ENCODE assay signal across 8 mouse cellular contexts in the genomic region with DNA sequence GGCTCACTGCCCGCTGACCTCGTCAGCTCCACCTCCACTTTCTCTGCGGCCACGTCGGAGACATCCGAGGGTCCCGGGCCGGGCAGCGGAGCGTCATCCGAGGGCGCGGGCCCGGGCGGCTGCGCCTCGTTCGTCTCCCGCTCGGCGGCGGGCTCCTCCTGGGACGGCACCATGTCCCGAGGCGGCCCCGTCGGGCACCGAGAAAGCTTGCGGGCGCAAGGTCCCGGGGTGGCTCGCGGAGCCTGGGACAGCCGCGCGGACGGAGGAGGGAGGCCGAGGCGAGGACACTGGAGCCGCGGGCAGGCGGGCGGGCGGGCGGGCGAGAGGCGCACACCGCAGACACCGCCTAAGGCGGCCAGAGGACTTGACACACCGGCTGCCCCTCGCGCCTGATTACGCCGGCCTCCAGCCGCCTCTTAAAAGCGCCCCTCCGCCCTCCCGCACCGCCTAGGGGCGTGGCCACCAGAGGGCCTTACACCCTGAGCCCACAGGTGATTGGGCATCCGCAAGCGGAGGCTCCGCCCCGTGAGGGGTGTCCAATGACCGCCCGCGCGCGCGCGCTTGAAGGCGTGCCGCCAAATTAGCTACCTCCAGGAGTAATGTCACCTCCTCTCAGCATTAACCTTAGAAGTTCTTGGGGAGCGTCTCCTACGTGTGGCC. TPM values are rescaled to one million over a fixed set of nuclear protein-coding genes. Genes with fewer than 3 reads are reported as not detected.
DNase-seq lines count a peak whose midpoint lies in the region; ATAC-seq lines count a peak whose summit lies in the region.

TSS of gene Slc16a10 (minus strand) at position 395 of the 660 bp plus-strand sequence.

- WGBS in intestine, embryonic 14.5 days: under 1% methylated on average over 50 of the region's 76 CpGs

- H3K27me3 ChIP-seq in intestine, embryonic 14.5 days (replicated peaks; ENCODE audit: control insufficient read depth, insufficient read depth, low read length): no peaks in the 10 kb centered on the region

- no peak within 1 kb of the TSS for H3K27ac ChIP-seq in intestine, embryonic 14.5 days (ENCODE audit: low read depth)

- H3K4me3 ChIP-seq in intestine, embryonic 14.5 days (ENCODE audit: low read depth, low read length): peak within 1 kb of the TSS; percentile 64

- peak; percentile 99 for ATAC-seq in intestine, embryonic 14.5 days (replicated peaks; ENCODE audit: low FRiP score, low TSS enrichment, low read depth)
- ATAC-seq in megakaryocyte progenitor cell, adult 5-6 weeks (replicated peaks; ENCODE audit: poor library complexity): peak; percentile 92

- intact Hi-C loops in gastrocnemius, postnatal 36 days (cut with DNase I): loop anchor here (2.0 to 5.0 kb wide), 3 partner anchors 31 to 90 kb away; no protein-coding TSS in a partner anchor
- intact Hi-C loops in left cerebral cortex, postnatal 10 days (cut with DNase I): no loop called here

- peak; percentile 95 for DNase-seq in adrenal gland, adult 8-10 months
- peak; percentile 91 for DNase-seq in embryo, embryonic 11.5 days (ENCODE audit: low read depth, low spot score)
- peak; percentile 89 to 93 for DNase-seq in gastrocnemius, postnatal 36 days
- DNase-seq in intestine, embryonic 14.5 days (ENCODE audit: low spot score): peak; percentile 88
- peak; percentile 86 to 95 for DNase-seq in left cerebral cortex, postnatal 10 days (ENCODE audit: extremely low spot score in 1 of 2, low spot score in 2 of 2)
- DNase-seq in right cerebral cortex, postnatal 10 days (ENCODE audit: low spot score in 2 of 2): peak; percentile 95
- DNase-seq in urinary bladder, postnatal 14 days (ENCODE audit: low spot score): peak; percentile 94

- no peaks in the 10 kb centered on the region for H3K36me3 ChIP-seq in intestine, embryonic 14.5 days (ENCODE audit: control insufficient read depth, insufficient read depth, low read length)

- H3K4me2 ChIP-seq in intestine, embryonic 14.5 days (ENCODE audit: low read length): peak within 1 kb of the TSS; percentile 92

- no peaks in the 10 kb centered on the region; the same call in 1 of the 2 replicates for H3K4me1 ChIP-seq in intestine, embryonic 14.5 days (replicated peaks; ENCODE audit: control insufficient read depth, insufficient read depth, low read length)

- H3K9me3 ChIP-seq in intestine, embryonic 14.5 days (ENCODE audit: control insufficient read depth, low read length): no peaks in the 10 kb centered on the region

- H3K9ac ChIP-seq in intestine, embryonic 14.5 days (ENCODE audit: low read length): peak within 1 kb of the TSS; percentile 72

RNA-seq across cellular contexts. Expression of gene Slc16a10, which starts in this region (rescaled TPM):
- 10 to 100 TPM; 11.2 to 17.4 (median 15.0) TPM for total RNA-seq in adrenal gland, adult 8-10 months (2022)
- 10 to 100 TPM; 35.3 to 40.5 TPM for total RNA-seq in gastrocnemius, postnatal 36 days (2021)
- 26.2 and 26.6 TPM in 2 replicates for polyA plus RNA-seq in intestine, embryonic 14.5 days (2014; fragmentation: Nextera tagmentation; extraction: Ambion mirVana)
- 1 to 10 TPM; 2.7 to 2.8 TPM for total RNA-seq in left cerebral cortex, postnatal 10 days (2021)
- 39.2 and 40.8 TPM in 2 replicates for total RNA-seq in megakaryocyte progenitor cell, adult 5-6 weeks (2015)
- 23.9 and 24.4 TPM in 2 replicates for total RNA-seq in megakaryocyte progenitor cell, adult 5-6 weeks (2017)
